Comparison of ENCODE assay signal across 8 mouse cellular contexts in the genomic region with DNA sequence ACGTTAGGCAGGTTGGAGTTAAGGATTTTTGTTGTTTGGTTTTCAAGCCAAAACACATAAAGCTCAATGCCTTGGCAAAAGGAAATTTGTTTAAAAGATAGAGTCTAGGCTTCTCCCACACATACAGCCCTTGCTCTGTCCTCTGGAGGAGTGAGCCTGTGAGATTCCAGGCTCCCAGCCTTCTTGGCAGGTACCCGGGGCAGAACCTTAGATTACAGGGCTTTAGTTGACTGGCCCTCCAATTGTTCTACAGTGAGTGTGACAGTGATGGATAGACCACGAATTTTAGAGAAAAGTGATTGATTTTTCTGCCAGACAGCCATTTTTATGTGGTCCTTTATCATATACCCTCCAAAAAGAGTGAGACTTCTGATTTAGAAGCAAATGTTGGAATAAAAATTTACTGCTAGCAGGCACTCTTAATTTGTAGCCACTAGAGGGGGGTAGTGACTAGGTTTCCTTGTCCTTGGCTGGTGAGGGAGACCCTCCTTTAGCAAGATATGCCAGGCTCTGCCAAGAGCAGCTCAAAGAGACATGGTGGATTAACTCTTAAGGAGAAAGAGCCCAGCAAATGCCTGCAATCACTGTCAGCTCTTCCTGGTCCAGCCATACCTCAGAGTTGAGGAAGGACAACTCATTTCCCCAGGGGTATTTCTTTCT.
DNase-seq lines count a peak whose midpoint lies in the region; ATAC-seq and TF ChIP-seq lines count a peak whose summit lies in the region.

No protein-coding gene starts in this region.

- no peak overlapping the region for H3K4me3 ChIP-seq in neural tube, embryonic 11.5 days (ENCODE audit: low read depth, low read length)
- no peak overlapping the region for H3K4me3 ChIP-seq in hindbrain, embryonic 16.5 days (ENCODE audit: low read length)
- H3K4me3 ChIP-seq in limb, embryonic 14.5 days (replicated peaks; ENCODE audit: low read length): no peak overlapping the region
- no peak overlapping the region for H3K4me3 ChIP-seq in stomach, postnatal 0 days (ENCODE audit: low read depth, low read length)

- H3K9me3 ChIP-seq in neural tube, embryonic 11.5 days (ENCODE audit: control insufficient read depth, low read length): no peaks in the 10 kb centered on the region
- H3K9me3 ChIP-seq in hindbrain, embryonic 16.5 days (ENCODE audit: control insufficient read depth, low read length): no peaks in the 10 kb centered on the region
- H3K9me3 ChIP-seq in limb, embryonic 14.5 days (ENCODE audit: control insufficient read depth, low read length): no peaks in the 10 kb centered on the region
- no peaks in the 10 kb centered on the region for H3K9me3 ChIP-seq in stomach, postnatal 0 days (ENCODE audit: control insufficient read depth, low read length)

- ATAC-seq in neural tube, embryonic 11.5 days (ENCODE audit: insufficient read depth, low FRiP score, low TSS enrichment): peak; percentile 75; the same call in 1 of the 2 replicates
- peak; percentile 92 for ATAC-seq in hindbrain, embryonic 16.5 days
- no peak for ATAC-seq in limb, embryonic 14.5 days (ENCODE audit: low FRiP score, low read depth)
- no peak for ATAC-seq in stomach, postnatal 0 days (ENCODE audit: low FRiP score, low TSS enrichment)

- no peak for TF ChIP-seq EP300 in stomach, postnatal 0 days (optimal IDR thresholded peaks at IDR 0.05)

- 45% methylated on average over 3 of the region's 3 CpGs for WGBS in neural tube, embryonic 11.5 days
- WGBS in hindbrain, embryonic 16.5 days: 32% methylated on average over 3 of the region's 3 CpGs
- 44% methylated on average over 3 of the region's 3 CpGs for WGBS in limb, embryonic 14.5 days
- WGBS in stomach, postnatal 0 days: 38% methylated on average over 3 of the region's 3 CpGs

- no peaks in the 10 kb centered on the region for H3K36me3 ChIP-seq in neural tube, embryonic 11.5 days (ENCODE audit: control insufficient read depth, insufficient read depth, low read length)
- H3K36me3 ChIP-seq in hindbrain, embryonic 16.5 days (ENCODE audit: control insufficient read depth, insufficient read depth, low read length): no peaks in the 10 kb centered on the region
- no peaks in the 10 kb centered on the region for H3K36me3 ChIP-seq in limb, embryonic 14.5 days (ENCODE audit: control insufficient read depth, insufficient read depth, low read length)
- H3K36me3 ChIP-seq in stomach, postnatal 0 days (ENCODE audit: control insufficient read depth, insufficient read depth, low read length): no peaks in the 10 kb centered on the region

- H3K4me2 ChIP-seq in neural tube, embryonic 11.5 days (ENCODE audit: low read depth): no peak overlapping the region
- no peak overlapping the region for H3K4me2 ChIP-seq in hindbrain, embryonic 16.5 days (ENCODE audit: low read length)
- H3K4me2 ChIP-seq in limb, embryonic 14.5 days (replicated peaks; ENCODE audit: low read depth, low read length, severe bottlenecking): no peak overlapping the region
- no peak overlapping the region for H3K4me2 ChIP-seq in stomach, postnatal 0 days (replicated peaks; ENCODE audit: low read depth)

- H3K9ac ChIP-seq in neural tube, embryonic 11.5 days (ENCODE audit: low read length): no peak overlapping the region
- no peak overlapping the region for H3K9ac ChIP-seq in hindbrain, embryonic 16.5 days (ENCODE audit: low read depth, low read length)
- H3K9ac ChIP-seq in limb, embryonic 14.5 days (ENCODE audit: low read depth, low read length, severe bottlenecking): no peak overlapping the region
- no peak overlapping the region for H3K9ac ChIP-seq in stomach, postnatal 0 days (ENCODE audit: low read length)

- no peaks in the 10 kb centered on the region for H3K4me1 ChIP-seq in neural tube, embryonic 11.5 days (ENCODE audit: control insufficient read depth, insufficient read depth, low read length)
- H3K4me1 ChIP-seq in hindbrain, embryonic 16.5 days (ENCODE audit: control insufficient read depth, insufficient read depth, low read depth, low read length): peaks cover 4% of the 10 kb centered on the region; the same call in 1 of the 2 replicates
- H3K4me1 ChIP-seq in limb, embryonic 14.5 days (ENCODE audit: control insufficient read depth, insufficient read depth, low read length): no peaks in the 10 kb centered on the region
- H3K4me1 ChIP-seq in stomach, postnatal 0 days (replicated peaks; ENCODE audit: control insufficient read depth, insufficient read depth): no peaks in the 10 kb centered on the region

- no peak for TF ChIP-seq POLR2A in limb, embryonic 14.5 days (IDR thresholded peaks at IDR 0.05; ENCODE audit: borderline replicate concordance, extremely low read depth, insufficient read depth, insufficient read length)

- no peak overlapping the region for H3K27ac ChIP-seq in neural tube, embryonic 11.5 days (ENCODE audit: low read depth, low read length)
- no peak overlapping the region for H3K27ac ChIP-seq in hindbrain, embryonic 16.5 days (ENCODE audit: low read depth, low read length)
- H3K27ac ChIP-seq in limb, embryonic 14.5 days (replicated peaks; ENCODE audit: low read depth, low read length): no peak overlapping the region
- no peak overlapping the region for H3K27ac ChIP-seq in stomach, postnatal 0 days (replicated peaks)

- DNase-seq in adrenal gland, adult (ENCODE audit: inconsistent age in 2 of 2, low spot score in 1 of 2): peak; percentile 29 to 82
- DNase-seq in adrenal gland, adult 18-20 months (ENCODE audit: low spot score in 2 of 2): no peak
- DNase-seq in neural tube, embryonic 11.5 days (ENCODE audit: low spot score): peak; percentile 25
- DNase-seq in neural tube, embryonic 10.5 days (ENCODE audit: extremely low spot score, low spot score): no peak
- DNase-seq in limb, embryonic 14.5 days (ENCODE audit: low spot score): peak; percentile 74
- no peak for DNase-seq in stomach, postnatal 0 days (ENCODE audit: low spot score)
- no peak for DNase-seq in thymus, postnatal 10 days (ENCODE audit: low spot score in 2 of 2)

- peak; percentile 75 for TF ChIP-seq CTCF in stomach, postnatal 0 days (IDR thresholded peaks at IDR 0.05; ENCODE audit: low read depth)

- no peaks in the 10 kb centered on the region for H3K27me3 ChIP-seq in neural tube, embryonic 11.5 days (ENCODE audit: control insufficient read depth, insufficient read depth, low read length)
- H3K27me3 ChIP-seq in hindbrain, embryonic 16.5 days (replicated peaks; ENCODE audit: control insufficient read depth, insufficient read depth, low read length): no peaks in the 10 kb centered on the region
- no peaks in the 10 kb centered on the region for H3K27me3 ChIP-seq in limb, embryonic 14.5 days (ENCODE audit: control insufficient read depth, insufficient read depth, low read length)
- H3K27me3 ChIP-seq in stomach, postnatal 0 days (ENCODE audit: control insufficient read depth, insufficient read depth, low read length): no peaks in the 10 kb centered on the region

Comparison
In these comparisons a context has a peak if more than half of its experiments do, and no peak if none do; other contexts are left out.
1. DNase-seq: peak in adrenal gland, adult (2 of 2), neural tube, embryonic 11.5 days (single experiment) and limb, embryonic 14.5 days (single experiment); none in adrenal gland, adult 18-20 months (0 of 2), neural tube, embryonic 10.5 days (single experiment), stomach, postnatal 0 days (single experiment) and thymus, postnatal 10 days (0 of 2).
2. ATAC-seq: peak in neural tube, embryonic 11.5 days (single experiment) and hindbrain, embryonic 16.5 days (single experiment); none in limb, embryonic 14.5 days (single experiment) and stomach, postnatal 0 days (single experiment).